Mouse (Mus musculus) heart, adult 9 months (tissue): ENCODE measurements at regions not wholly inside any gene's neighbourhood (a gene's known extent, or its start where the extent isn't known, plus 50 kb on each side); places are given as distances from the start of the nearest gene placed in this dataset.
"Not testable (repeated sequence)": the region's sequence is repeated elsewhere in the genome, so short reads cannot be mapped to it uniquely, and the experiment has no call there.

Source experiments
- DNase-seq, 2 experiments: peaks; one replicate each; pipeline ENCODE4 v3.0.0; 2022; ENCODE audit warnings: low spot score in 2 of 2

- no peak for DNase-seq
Measured at GRCm38 (mm10) chr17:35758769-35759168, 54.3 kb upstream of the Ddr1 start.

- no peak for DNase-seq
Measured at GRCm38 (mm10) chr17:35759740-35760139, 55.3 kb upstream of the Ddr1 start.

GRCm38 (mm10) chr17:35762614-35763013, 58.2 kb upstream of the Ddr1 start:
- DNase-seq: no peak

- no peak for DNase-seq
Measured at GRCm38 (mm10) chr17:35763101-35763500, 58.4 kb upstream of the Ier3 start.

- DNase-seq: no peak
Measured at GRCm38 (mm10) chr17:35763866-35764265, 57.6 kb upstream of the Ier3 start.

- DNase-seq: no peak
Measured at GRCm38 (mm10) chr17:35766406-35766805, 55.1 kb upstream of the Ier3 start.

- DNase-seq: no peak
Measured at GRCm38 (mm10) chr17:35769175-35769960, 52.1 kb upstream of the Ier3 start.

DNA sequence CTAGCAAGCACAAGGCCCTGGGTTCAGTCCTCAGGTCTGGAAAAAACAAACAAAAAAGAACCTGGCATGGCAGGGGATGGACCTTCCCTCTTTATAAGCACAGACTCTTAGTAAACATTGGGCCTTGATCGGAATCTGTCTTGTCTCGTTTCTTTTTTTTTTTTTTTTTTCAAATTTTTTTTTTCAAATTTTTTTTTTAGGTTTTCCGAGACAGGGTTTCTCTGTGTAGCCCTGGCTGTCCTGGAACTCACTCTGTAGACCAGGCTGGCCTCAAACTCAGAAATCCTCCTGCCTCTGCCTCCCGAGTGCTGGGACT, 51.6 kb upstream of the Ier3 start:
- DNase-seq: not testable (repeated sequence)

DNA sequence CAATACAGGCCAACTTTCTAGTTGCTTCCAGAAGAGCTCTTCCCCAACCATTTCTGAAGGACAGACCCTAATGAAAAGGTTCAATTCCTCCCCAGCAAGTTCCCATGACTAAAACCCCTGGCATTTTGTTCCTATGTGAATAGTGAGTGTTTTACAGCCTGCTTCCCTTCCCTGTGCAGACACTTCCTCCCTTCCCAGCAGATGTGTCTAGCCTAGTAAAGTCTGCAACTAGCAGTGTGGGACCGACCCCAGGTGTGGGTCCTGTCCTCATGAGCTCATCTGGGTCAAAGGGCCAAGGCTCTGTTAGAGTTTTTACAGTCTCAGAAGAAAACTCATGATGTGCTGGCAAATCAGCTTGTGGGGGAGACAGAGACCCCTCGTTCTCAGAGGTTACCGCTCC, 50.9 kb upstream of the Ier3 start:
- no peak for DNase-seq

DNA sequence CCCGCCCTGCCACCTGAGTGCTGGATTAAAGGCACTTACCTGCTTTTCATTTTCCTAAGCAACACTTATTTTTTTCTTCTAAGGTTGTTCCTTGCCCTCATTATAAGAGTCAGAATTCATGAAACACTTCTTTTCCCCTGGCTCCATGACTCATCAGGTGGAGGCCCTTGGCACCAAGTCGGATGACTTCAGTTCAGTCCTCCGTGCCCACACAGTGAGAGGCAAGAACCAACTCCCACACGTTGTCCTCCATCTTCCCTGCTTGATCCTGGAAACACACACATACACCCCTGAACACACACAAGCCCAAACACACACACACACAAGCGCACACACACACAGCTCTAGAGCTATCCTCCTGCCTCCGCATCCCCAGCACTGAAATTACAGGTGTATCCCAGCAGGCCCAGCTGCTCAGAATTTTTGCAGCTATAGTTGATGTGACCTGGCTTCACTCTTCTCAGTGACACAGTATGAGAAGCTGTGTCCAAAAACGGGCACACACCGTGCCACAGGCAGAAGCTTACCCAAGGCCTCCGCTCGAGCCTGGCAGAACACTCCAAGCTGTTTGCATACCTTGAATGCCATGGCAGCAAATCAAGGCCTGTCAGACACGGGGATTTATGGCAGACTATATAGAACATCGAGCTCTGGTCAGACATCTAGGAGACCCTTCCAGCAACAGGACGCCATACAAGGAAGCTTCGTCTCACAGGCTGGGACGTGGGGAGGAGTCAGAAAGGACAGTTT, 49.7 kb upstream of the Ier3 start:
- DNase-seq: peak in 1 of 2 experiments; percentile 23
